Mouse (Mus musculus) B cell, adult (primary cell): ENCODE measurements around the gene BC061212. TPM values are rescaled to one million over a fixed set of nuclear protein-coding genes. Genes with fewer than 3 reads are reported as not detected.

Experiments used
- total RNA-seq: library from RNA; stranded (reverse); gene quantifications from 4 replicates; pipeline ENCODE4 v1.2.4, GENCODE M21; 2023; ENCODE audit not compliant: inconsistent age

The BC061212 gene
- total RNA-seq = not detected in 4 replicates

GRCm38 (mm10) chr5:94070445-94070844 is at the start of gene BC061212:
Gene BC061212 (minus strand): TSS chr5:94070545.

GRCm38 (mm10) chr5:94076085-94076484 is 5.7 kb upstream of the BC061212 start, which contains the start of gene Gm6351:
Gene Gm6351 (plus strand): TSS chr5:94076385.

Other genes with a start within 250 kb of the BC061212 start
- gene Gm7792, start 226.8 kb downstream of the BC061212 start, total RNA-seq = not detected in 4 replicates
- gene Gm16429, start 141.5 kb downstream of the BC061212 start, total RNA-seq = not detected in 4 replicates
- gene Gm6351, start 5.8 kb upstream of the BC061212 start, total RNA-seq = not detected in 4 replicates
- gene Gm3106, start 147.5 kb upstream of the BC061212 start, total RNA-seq = not detected in 4 replicates
- not detected in 4 replicates for gene A430089I19Rik, start 236.3 kb upstream of the BC061212 start, total RNA-seq
- gene Gm6502, start 243.9 kb upstream of the BC061212 start, total RNA-seq = not detected in 4 replicates